Mouse (Mus musculus) liver (tissue): ENCODE data around the gene Sp8.

Experiments used
- DNase-seq: peaks from one replicate; pipeline ENCODE4 v3.0.0-alpha.2; 2020; ENCODE audit warnings: mixed read lengths

Sp8 gene

GRCm38 (mm10) chr12:118849203-118849861 is 3.2 kb downstream of the Sp8 start:
- DNase-seq: no peak

- DNase-seq: no peak
Measured at GRCm38 (mm10) chr12:118849996-118850395, 3.9 kb downstream of the Sp8 start.

GRCm38 (mm10) chr12:118850851-118851410 is 4.8 kb downstream of the Sp8 start:
- no peak for DNase-seq

- DNase-seq: no peak
Measured at GRCm38 (mm10) chr12:118853331-118853730, 7.2 kb downstream of the Sp8 start.

GRCm38 (mm10) chr12:118854401-118854800 is 8.3 kb downstream of the Sp8 start:
- DNase-seq: no peak

GRCm38 (mm10) chr12:118854831-118855453 is 8.8 kb downstream of the Sp8 start:
- DNase-seq: peak; percentile 61

- no peak for DNase-seq
Measured at GRCm38 (mm10) chr12:118856151-118856550, 10.0 kb downstream of the Sp8 start.

GRCm38 (mm10) chr12:118872673-118873072 is 26.5 kb downstream of the Sp8 start:
- DNase-seq: no peak

GRCm38 (mm10) chr12:118882790-118883189 is 36.7 kb downstream of the Sp8 start:
- DNase-seq: no peak

GRCm38 (mm10) chr12:118887964-118888363 is 41.8 kb downstream of the Sp8 start:
- no peak for DNase-seq
